10 mouse cellular contexts compared by ENCODE assay signal in the genomic region with DNA sequence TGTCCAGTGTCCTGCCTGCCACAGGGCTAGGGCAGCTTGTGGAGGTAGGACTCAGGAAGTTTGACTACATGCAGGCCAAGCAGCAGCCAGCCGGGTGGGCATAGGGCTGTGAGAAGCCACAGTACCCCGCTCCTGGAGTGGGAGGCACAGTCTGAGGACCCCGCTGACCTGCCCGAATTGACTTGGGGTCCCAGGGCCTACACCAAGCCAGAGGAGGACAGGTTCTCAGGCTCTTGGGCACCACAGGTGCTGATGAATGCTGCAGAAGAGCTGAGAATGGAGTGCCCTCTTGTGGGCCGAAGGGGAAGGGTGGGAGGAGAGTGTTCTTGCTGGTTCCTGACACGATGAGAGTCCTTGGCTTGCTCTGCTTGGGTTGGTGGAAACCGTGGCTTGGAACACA. TPM values are rescaled to one million over a fixed set of nuclear protein-coding genes. Genes with fewer than 3 reads are reported as not detected.
DNase-seq lines count a peak whose midpoint lies in the region; ATAC-seq lines count a peak whose summit lies in the region.
"Had no signal": no experiment of that assay in that cellular context is flagged by ENCODE, and none has a peak within 500 bp of the region (broad histone marks: within the 10 kb centered on the region; RNA-seq: fewer than 3 reads in every experiment).

No protein-coding gene starts in this region.

- no peak overlapping the region for H3K27ac ChIP-seq in forebrain, embryonic 10.5 days
- H3K27ac ChIP-seq in forebrain, embryonic 15.5 days (replicated peaks), result no peak overlapping the region
- no peak overlapping the region for H3K27ac ChIP-seq in kidney, embryonic 15.5 days
- no peak overlapping the region for H3K27ac ChIP-seq in midbrain, embryonic 11.5 days (ENCODE audit: low read depth, low read length)

- no peaks in the 10 kb centered on the region for H3K9me3 ChIP-seq in forebrain, embryonic 10.5 days
- H3K9me3 ChIP-seq in forebrain, embryonic 15.5 days, result no peaks in the 10 kb centered on the region
- H3K9me3 ChIP-seq in kidney, embryonic 15.5 days (replicated peaks), result no peaks in the 10 kb centered on the region
- H3K9me3 ChIP-seq in midbrain, embryonic 11.5 days (ENCODE audit: control insufficient read depth, low read length), result no peaks in the 10 kb centered on the region
- H3K9me3 ChIP-seq: megakaryocyte, embryonic 14.5 days had no signal

- no peak overlapping the region for H3K9ac ChIP-seq in forebrain, embryonic 15.5 days (replicated peaks)
- no peak overlapping the region for H3K9ac ChIP-seq in kidney, embryonic 15.5 days
- H3K9ac ChIP-seq in midbrain, embryonic 11.5 days (ENCODE audit: low read length), result no peak overlapping the region

- no peak; the same call in 1 of the 2 replicates for ATAC-seq in forebrain, embryonic 15.5 days (replicated peaks)
- peak; percentile 74 for ATAC-seq in kidney, embryonic 15.5 days (replicated peaks; ENCODE audit: low FRiP score)
- peak; percentile 67 for ATAC-seq in midbrain, embryonic 11.5 days (ENCODE audit: low FRiP score)

- H3K4me2 ChIP-seq in forebrain, embryonic 15.5 days (replicated peaks), result no peak overlapping the region
- H3K4me2 ChIP-seq in kidney, embryonic 15.5 days, result no peak overlapping the region
- no peak overlapping the region for H3K4me2 ChIP-seq in midbrain, embryonic 11.5 days

- DNase-seq in forebrain, embryonic 10.5 days (ENCODE audit: extremely low spot score, low spot score), result peak; percentile 35
- peak; percentile 1 for DNase-seq in 3T3-L1 (ENCODE audit: low read depth, low spot score)
- DNase-seq in embryo, embryonic 10.5 days (ENCODE audit: low spot score), result peak; percentile 48
- DNase-seq in midbrain, embryonic 11.5 days (ENCODE audit: low spot score, missing footprints), result no peak
- DNase-seq in gastrocnemius, postnatal 14 days, result no peak
- no peak for DNase-seq in thymus, postnatal 14 days

- intact Hi-C loops in gastrocnemius, postnatal 14 days (cut with DNase I; ENCODE audit: low total_unique reads), result no loop called here

- 55% methylated on average over 7 of the region's 7 CpGs for WGBS in forebrain, embryonic 10.5 days
- 56% methylated on average over 7 of the region's 7 CpGs for WGBS in forebrain, embryonic 15.5 days
- WGBS in kidney, embryonic 15.5 days, result 61% methylated on average over 7 of the region's 7 CpGs
- WGBS in midbrain, embryonic 11.5 days, result 62% methylated on average over 7 of the region's 7 CpGs

- H3K36me3 ChIP-seq in forebrain, embryonic 10.5 days (replicated peaks), result no peaks in the 10 kb centered on the region
- no peaks in the 10 kb centered on the region for H3K36me3 ChIP-seq in forebrain, embryonic 15.5 days
- no peaks in the 10 kb centered on the region for H3K36me3 ChIP-seq in kidney, embryonic 15.5 days
- H3K36me3 ChIP-seq in midbrain, embryonic 11.5 days (ENCODE audit: control insufficient read depth, insufficient read depth, low read length), result no peaks in the 10 kb centered on the region

- peaks cover 5% of the 10 kb centered on the region for H3K4me1 ChIP-seq in forebrain, embryonic 10.5 days
- no peaks in the 10 kb centered on the region for H3K4me1 ChIP-seq in forebrain, embryonic 15.5 days
- no peaks in the 10 kb centered on the region for H3K4me1 ChIP-seq in kidney, embryonic 15.5 days
- H3K4me1 ChIP-seq in midbrain, embryonic 11.5 days (ENCODE audit: control insufficient read depth, insufficient read depth, low read length), result no peaks in the 10 kb centered on the region
- H3K4me1 ChIP-seq: megakaryocyte, embryonic 14.5 days had no signal

- no peaks in the 10 kb centered on the region for H3K27me3 ChIP-seq in forebrain, embryonic 10.5 days (ENCODE audit: poor library complexity, severe bottlenecking)
- H3K27me3 ChIP-seq in forebrain, embryonic 15.5 days, result no peaks in the 10 kb centered on the region
- no peaks in the 10 kb centered on the region for H3K27me3 ChIP-seq in kidney, embryonic 15.5 days
- no peaks in the 10 kb centered on the region for H3K27me3 ChIP-seq in midbrain, embryonic 11.5 days (ENCODE audit: control insufficient read depth, insufficient read depth, low read length)
- H3K27me3 ChIP-seq: megakaryocyte, embryonic 14.5 days had no signal

- H3K4me3 ChIP-seq in forebrain, embryonic 10.5 days, result no peak overlapping the region
- no peak overlapping the region for H3K4me3 ChIP-seq in forebrain, embryonic 15.5 days
- H3K4me3 ChIP-seq in kidney, embryonic 15.5 days (replicated peaks), result no peak overlapping the region
- no peak overlapping the region for H3K4me3 ChIP-seq in midbrain, embryonic 11.5 days (ENCODE audit: low read depth, low read length)
- H3K4me3 ChIP-seq: megakaryocyte, embryonic 14.5 days had no signal

RNA-seq across cellular contexts. Expression of a gene that starts 39.8 kb away (rescaled TPM):
- not detected in 2 replicates for polyA plus RNA-seq in forebrain, embryonic 10.5 days (2016; fragmentation: Nextera tagmentation; extraction: Ambion mirVana)
- not detected in 2 replicates for polyA plus RNA-seq in forebrain, embryonic 15.5 days (2015; fragmentation: Nextera tagmentation; extraction: Ambion mirVana)
- polyA plus RNA-seq in kidney, embryonic 15.5 days (2015; fragmentation: Nextera tagmentation; extraction: Ambion mirVana), result not detected in 2 replicates
- not detected in 2 replicates for polyA plus RNA-seq in midbrain, embryonic 11.5 days (2014; fragmentation: Nextera tagmentation; extraction: Ambion mirVana)
- total RNA-seq in gastrocnemius, postnatal 14 days (2021), result not detected
- total RNA-seq: MEL had no signal

Comparison
In these comparisons a context has a peak if more than half of its experiments do, and no peak if none do; other contexts are left out.
1. DNase-seq: peak in forebrain, embryonic 10.5 days (single experiment), 3T3-L1 (single experiment) and embryo, embryonic 10.5 days (single experiment); none in midbrain, embryonic 11.5 days (single experiment), gastrocnemius, postnatal 14 days (single experiment) and thymus, postnatal 14 days (single experiment).